Mouse (Mus musculus) layer of hippocampus, adult 2 months (tissue): ENCODE measurements at regions not wholly inside any gene's neighbourhood (a gene's known extent, or its start where the extent isn't known, plus 50 kb on each side); places are given as distances from the start of the nearest gene placed in this dataset.
A peak's percentile ranks its signal among the peaks of the same experiment; 100 is the strongest.

Source experiments
- DNase-seq, 2 experiments: peaks; one replicate each; pipeline ENCODE4 v3.0.0; 2022; ENCODE audit warnings: low spot score in 2 of 2
- H3K27ac ChIP-seq: fragments of 200-600 bp; 2 replicates; pipeline ENCODE4 v1.8.1; 2022
- H3K4me3 ChIP-seq: fragments of 200-600 bp; 2 replicates; pipeline ENCODE4 v1.8.1; 2022; ENCODE audit warnings: mild to moderate bottlenecking
- CTCF ChIP-seq: fragments of 200-600 bp; conservative IDR thresholded peaks from 2 replicates; pipeline ENCODE4 v1.8.1; 2022; ENCODE audit warnings: antibody characterized with exemption, mild to moderate bottlenecking, moderate library complexity

DNA sequence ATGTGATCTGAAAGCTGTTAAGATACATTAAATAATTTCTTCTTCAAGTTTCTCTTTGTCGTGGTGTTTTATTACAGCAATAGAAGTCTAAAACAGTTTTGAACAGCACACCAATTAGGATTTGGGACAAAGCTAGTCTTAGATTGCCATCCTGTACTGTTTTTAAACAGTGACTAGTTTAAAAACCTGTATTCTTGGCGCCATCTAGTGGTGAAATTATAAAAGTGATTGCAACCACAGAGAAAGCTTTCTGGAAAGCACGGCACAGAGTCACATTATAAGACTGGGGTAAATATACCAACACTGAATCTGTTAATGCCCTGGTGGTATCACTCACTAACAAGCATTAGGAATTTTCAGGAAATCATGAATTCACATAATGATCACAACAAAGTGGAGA is 339.3 kb downstream of the Hace1 start:
- peak in 1 of 2 experiments; percentile 27 for DNase-seq
- TF ChIP-seq CTCF: peak; percentile 84
- H3K4me3 ChIP-seq: no peak overlapping the region
- no peak overlapping the region for H3K27ac ChIP-seq

DNA sequence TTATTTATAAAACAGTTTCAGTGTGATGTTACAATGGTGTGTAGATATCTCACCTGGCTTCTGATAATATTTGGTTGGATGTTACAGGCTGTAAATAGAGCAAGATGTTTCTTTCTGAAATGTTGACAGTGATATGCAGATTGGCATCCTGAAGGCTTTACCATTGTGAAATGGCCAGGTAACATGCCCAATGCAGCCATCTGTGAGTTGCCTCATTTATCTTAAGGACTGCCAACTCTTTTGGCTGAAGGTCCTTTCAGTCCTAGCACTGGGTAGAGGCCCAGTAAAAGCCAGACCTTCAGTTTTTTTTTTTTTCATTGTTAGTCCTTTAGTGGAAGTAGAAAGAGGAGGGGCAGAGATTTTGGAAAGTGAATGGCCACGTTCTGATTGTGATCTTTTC is 348.1 kb downstream of the Hace1 start:
- DNase-seq: no peak
- no peak for TF ChIP-seq CTCF
- no peak overlapping the region for H3K27ac ChIP-seq
- no peak overlapping the region for H3K4me3 ChIP-seq

DNA sequence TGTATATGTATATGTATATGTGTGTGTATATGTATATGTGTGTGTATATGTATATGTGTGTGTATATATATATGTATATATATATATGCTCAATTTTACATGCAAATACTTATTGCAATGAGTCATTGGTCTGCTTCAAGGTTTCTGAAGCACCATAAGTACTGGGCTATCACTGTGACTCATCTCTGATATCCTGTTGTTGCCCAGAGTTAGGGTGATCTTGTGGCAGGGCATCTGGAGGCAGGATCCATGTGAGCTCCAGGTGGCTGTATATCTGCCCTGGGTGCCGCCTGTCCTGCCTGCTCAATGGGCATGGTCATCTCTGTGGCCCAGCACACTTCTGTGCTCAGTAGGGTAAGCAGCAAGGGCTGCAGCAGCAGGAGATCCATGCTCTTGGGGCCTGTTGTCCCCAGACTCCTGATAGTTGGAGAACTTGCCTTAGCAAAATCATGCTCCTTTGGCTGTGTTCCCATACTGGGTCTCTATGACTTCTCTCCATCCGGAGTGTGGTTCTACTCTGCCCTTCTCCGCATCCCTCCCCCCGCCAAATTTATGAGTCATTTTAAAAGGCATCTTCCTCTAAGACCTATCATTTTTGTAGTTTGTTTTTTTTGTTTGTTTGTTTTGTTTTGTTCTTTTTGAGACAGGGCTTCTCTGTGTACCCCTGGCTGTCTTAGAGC is 356.1 kb downstream of the Hace1 start:
- Histone ChIP-seq H3K27ac (no peak overlapping the region), H3K4me3 (no peak overlapping the region)
- TF ChIP-seq CTCF: no peak
- no peak for DNase-seq

DNA sequence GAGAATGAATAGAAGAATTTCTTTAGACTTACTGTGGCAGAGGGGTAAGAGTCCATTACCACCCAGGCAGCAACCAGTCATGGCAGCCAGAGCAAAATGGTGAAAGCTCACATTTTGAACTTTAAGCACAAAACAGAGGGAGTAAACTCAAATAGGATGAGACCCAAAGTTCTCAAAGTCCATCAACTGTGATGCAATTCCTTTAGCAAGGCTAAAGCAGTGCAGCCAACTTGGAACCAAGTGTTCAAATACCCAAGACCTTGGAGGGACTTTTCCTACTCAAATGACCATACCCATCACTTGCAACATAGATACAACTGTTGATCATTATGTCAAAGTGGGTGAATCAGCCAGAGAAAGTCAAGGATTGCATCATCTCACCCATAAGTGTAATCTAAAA is 380.1 kb downstream of the Hace1 start:
- no peak for DNase-seq
- H3K27ac ChIP-seq: no peak overlapping the region
- no peak overlapping the region for H3K4me3 ChIP-seq
- no peak for TF ChIP-seq CTCF

DNA sequence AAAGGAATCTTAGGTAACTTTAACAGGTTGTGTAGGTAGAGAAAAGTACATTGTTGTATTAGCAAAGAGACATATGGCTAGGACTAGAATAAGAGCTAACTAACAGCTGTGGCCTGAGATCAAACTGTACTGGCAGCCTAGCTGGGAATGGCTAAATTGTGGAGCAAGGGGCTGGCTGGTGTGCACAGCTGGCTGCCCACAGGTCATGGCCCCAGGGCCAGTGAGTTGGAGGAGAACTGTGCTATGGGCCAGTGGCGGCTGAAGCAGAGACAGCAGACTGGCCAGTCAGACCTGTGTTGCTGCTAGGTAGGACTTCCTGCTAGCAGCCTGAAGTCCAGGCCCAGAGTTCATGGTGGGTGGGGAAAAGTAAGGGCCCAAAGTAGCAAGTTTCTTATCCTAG is 394.6 kb downstream of the Hace1 start:
- Histone ChIP-seq H3K4me3 (no peak overlapping the region), H3K27ac (no peak overlapping the region)
- DNase-seq: no peak
- TF ChIP-seq CTCF: no peak

DNA sequence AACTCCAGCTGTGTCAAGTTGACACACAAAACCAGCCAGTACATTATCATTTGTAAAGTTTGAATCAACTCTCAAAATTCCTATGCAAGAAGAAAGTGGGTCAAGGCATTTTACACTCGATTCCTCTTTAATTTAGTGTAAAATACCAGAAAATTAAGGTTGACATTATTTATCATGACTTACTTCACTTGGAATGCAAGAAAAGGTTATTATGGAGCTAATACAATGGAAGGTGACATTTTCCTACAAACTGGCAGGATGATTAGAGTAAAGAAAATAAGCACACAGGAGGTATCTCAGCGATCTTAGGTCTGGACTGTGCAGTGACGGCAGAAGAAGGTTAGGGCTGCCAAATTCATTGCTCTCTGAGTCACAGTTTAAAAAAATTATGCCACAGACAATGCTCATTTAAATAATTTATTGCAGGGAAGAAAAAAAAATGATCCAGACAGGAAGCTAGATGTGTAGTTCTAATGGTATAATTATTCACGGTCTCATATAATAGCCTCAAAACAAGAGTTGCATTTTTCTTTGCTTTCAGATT is 405.2 kb downstream of the Hace1 start:
- DNase-seq: no peak
- H3K4me3 ChIP-seq: no peak overlapping the region
- TF ChIP-seq CTCF: no peak
- H3K27ac ChIP-seq: no peak overlapping the region

DNA sequence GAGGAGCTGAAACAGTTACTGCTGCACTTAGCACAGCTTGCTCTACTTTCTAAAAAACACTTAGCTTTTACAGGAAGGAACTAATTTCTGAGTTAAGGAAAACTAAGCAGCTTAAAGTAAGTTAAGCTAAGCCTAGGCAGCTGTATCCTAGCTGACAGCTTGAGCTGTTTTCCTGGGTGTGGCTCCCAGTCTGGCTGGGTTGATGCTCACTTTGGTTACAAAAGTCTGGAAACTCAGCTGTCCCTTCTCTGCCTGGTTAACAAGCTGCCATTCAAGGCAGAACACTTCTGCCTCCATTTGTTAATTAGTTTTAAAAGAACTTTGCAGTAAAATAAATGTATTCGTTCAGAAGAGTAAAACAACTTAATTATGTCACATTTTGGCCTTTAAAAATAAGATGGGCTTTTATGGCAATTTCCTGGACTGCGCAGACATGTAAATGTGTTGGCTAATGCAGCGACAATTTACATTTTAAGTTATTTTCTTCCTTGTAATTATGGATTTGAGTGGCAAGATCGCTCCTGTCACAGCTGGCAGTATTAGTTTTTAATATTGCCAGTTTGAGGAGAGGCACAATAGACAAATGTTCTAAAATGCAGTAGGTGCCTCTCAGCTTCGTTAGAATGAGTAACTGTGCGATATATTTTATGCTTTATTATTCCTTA is 406.2 kb downstream of the Hace1 start:
- DNase-seq: peak; percentile 38 to 54
- no peak for TF ChIP-seq CTCF
- Histone ChIP-seq H3K27ac (0 out of 2 replicates have a peak overlapping the region, but pooled peaks have one; percentile 9), H3K4me3 (no peak overlapping the region)

DNA sequence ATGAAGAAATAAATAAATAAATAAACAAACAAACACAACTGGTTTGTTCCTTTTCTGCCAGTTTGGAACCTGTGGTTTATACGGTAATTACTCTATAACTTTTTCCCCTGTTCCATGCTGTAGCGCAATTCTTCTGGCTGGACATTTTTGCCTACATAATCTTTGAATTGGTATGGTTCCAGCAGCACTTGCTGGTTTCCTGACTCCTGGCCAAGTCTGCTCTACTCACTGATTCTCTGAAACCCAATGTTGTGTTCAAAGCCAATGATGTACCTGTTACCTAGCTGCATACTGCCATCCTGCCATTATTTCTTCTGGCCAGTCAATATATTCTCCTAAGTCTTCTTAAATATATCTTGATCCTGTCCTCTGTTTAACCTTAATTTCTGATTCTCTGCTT is 408.7 kb downstream of the Hace1 start:
- Histone ChIP-seq H3K27ac (no peak overlapping the region), H3K4me3 (no peak overlapping the region)
- no peak for DNase-seq
- no peak for TF ChIP-seq CTCF

DNA sequence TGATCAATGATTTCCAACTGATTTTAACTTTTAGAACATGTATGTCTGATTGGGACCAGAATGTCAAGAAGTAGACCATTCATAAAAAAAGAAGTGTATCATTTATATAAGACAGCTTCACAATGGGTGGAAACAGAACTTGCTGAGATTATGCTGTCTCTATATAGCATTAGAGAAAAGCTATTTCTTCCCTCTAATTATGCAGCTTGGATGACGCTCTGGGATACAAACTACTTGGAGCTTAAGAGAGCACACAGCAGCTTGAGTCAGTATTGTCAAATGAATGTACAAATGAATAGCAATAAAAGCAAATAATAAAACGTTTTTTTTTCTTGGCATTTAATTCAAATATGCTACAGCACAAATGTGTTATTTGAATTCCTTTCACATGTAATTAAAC is 428.7 kb downstream of the Hace1 start:
- no peak for DNase-seq
- no peak for TF ChIP-seq CTCF
- Histone ChIP-seq H3K4me3 (no peak overlapping the region), H3K27ac (no peak overlapping the region)

DNA sequence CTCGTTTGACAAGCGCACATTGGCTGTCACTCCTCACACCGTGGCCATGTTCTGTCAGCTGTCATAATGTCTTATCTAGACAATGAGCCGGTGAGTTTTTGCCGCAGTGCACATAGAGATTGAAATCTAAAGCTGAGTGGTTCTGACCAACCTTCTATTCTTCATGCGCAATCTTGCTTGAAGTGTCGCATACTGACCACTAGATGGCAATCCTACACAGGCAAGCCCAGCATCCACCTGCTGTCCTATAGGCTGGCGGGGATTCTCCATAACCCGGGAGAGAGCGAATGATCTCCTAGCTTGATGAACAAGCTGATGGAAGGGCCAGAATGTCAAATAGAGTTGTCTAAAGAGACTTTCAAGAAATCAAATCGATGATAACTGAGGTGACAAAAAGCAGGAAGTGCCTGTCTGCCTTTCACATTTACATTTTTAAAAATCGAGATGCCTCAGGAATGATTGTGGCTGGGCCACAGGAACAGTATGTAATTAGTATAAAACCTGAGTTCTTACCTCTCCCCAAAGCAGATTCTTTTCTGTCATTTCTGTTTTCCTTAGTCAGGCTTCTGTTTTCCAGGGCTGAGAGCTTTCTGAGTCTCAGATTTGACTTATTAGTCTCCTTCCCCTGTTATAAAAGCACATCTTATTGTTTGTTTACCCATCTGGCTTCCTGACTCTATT is 434.4 kb downstream of the Hace1 start:
- peak overlapping the region; percentile 43 for H3K4me3 ChIP-seq
- peak overlapping the region; percentile 57 for H3K27ac ChIP-seq
- peak; percentile 98 for TF ChIP-seq CTCF
- peak; percentile 65 to 68 for DNase-seq

DNA sequence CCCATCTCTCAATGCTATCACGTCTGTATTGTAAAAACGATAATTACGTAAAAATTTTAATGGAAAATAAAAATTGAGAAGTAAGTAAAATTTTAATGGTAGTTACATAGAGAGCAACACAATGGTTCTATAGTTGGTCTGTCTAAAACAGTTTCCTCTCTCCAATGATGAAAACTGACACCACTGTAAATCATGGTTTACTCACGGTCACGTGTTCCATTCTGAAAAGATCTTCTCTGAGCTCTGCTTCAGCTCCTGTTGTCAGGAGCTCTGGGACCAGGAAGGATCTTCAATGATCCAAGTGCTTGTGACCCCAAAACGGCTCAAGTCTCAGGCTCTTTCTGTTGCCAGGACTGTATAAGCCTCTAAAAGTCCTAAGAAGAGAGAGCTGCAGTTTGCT is 435.0 kb downstream of the Hace1 start:
- Histone ChIP-seq H3K27ac (peak overlapping the region; percentile 57; the same call in 1 of the 2 replicates), H3K4me3 (no peak overlapping the region; the same call in 1 of the 2 replicates)
- no peak for DNase-seq
- no peak for TF ChIP-seq CTCF

DNA sequence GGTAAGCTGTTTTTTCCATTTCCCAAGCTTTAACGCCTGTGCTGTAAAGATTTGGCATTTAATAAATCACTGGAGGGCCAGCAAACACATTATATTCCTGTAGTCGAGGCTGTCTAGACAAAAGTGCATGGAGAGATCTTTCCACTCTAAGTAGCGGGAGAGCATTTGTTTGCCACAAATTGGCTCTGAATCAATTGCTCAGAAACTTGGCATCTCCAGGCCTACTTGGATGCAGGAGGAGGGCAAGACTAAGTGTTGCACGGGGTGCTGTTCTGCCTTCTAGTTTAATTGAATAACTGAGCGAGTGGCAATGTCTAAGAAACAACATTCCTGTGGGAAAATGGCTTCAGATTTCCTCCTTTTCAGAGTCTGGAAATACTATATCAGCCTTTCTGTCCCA is 438.7 kb downstream of the Hace1 start:
- no peak overlapping the region for H3K27ac ChIP-seq
- no peak for TF ChIP-seq CTCF
- DNase-seq: peak in 1 of 2 experiments; percentile 38
- no peak overlapping the region for H3K4me3 ChIP-seq

DNA sequence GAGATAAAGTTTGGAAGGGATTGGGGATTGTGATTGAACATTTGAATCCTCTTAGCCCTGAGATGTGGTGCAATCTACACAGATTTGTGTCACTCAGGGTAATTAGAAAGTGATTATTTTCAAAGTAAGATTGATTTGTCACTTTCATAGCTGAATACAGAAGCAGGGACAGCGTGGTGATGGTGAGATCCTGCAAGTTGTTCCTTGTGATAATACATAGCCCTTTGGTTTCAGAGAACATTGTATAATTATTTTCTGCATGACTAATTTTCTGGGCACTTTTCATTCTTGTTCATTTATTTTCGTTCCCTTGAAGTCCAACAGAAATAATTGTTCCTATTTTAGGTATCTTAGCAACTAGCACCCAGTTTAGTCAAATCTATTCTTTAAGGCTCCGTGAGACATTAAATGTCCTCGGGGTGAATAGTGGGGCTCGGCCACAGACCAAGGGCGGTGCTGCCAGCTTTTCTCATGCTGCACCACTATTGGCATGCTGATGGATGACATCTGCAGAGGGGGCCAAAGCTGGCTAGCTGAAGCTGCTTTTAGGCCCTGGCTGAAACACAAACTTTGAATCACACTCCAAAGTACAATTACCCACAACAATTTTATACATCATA is 468.0 kb downstream of the Hace1 start:
- DNase-seq: peak; percentile 42 to 50
- peak overlapping the region; percentile 86 for H3K27ac ChIP-seq
- no peak overlapping the region for H3K4me3 ChIP-seq
- TF ChIP-seq CTCF: no peak
